Mouse (Mus musculus) left cerebral cortex, postnatal 4 days (tissue): ENCODE results near the gene Lypd8. TPM values are rescaled to one million over a fixed set of nuclear protein-coding genes. Genes with fewer than 3 reads are reported as not detected.
A peak's percentile ranks its signal among the peaks of the same experiment; 100 is the strongest.

Experiments
- DNase-seq: peaks from one replicate; pipeline ENCODE4 v3.0.0-alpha.2; 2022
- intact Hi-C: fragments of 180-260 bp; cut with DNase I; formaldehyde crosslinking; loops from one replicate; pipeline ENCODE4 v1.15.1; 2025
- total RNA-seq, 2 experiments: library from RNA; stranded (reverse); gene quantifications; 2 replicates each; pipeline ENCODE4 v1.2.3; 2021

Lypd8 gene
- total RNA-seq, 2 experiments from 2014 or later: not detected

GRCm38 (mm10) chr11:58382471-58382870, 3.6 kb downstream of the Lypd8 start:
- DNase-seq: no peak
- intact Hi-C loops: no loop called here

GRCm38 (mm10) chr11:58399985-58400645, 21.3 kb downstream of the Lypd8 start:
- intact Hi-C loops: no loop called here
- DNase-seq: no peak

GRCm38 (mm10) chr11:58400655-58401054, 21.8 kb downstream of the Lypd8 start:
- intact Hi-C loops: no loop called here
- no peak for DNase-seq

GRCm38 (mm10) chr11:58408066-58408465, 29.2 kb downstream of the Lypd8 start:
- intact Hi-C loops: no loop called here
- peak; percentile 7 for DNase-seq

GRCm38 (mm10) chr11:58418336-58418735, 39.5 kb downstream of the Lypd8 start:
- DNase-seq: no peak
- intact Hi-C loops: no loop called here

GRCm38 (mm10) chr11:58420815-58421214, 42.0 kb downstream of the Lypd8 start, which contains the start of gene 1810065E05Rik:
Gene 1810065E05Rik (plus strand): TSS chr11:58421111.
- no peak for DNase-seq
- intact Hi-C loops: no loop called here

GRCm38 (mm10) chr11:58432259-58432658, 53.4 kb downstream of the Lypd8 start, which contains the start of gene Gm12253:
Gene Gm12253 (plus strand): TSS chr11:58432559.
- intact Hi-C loops: no loop called here
- no peak for DNase-seq

GRCm38 (mm10) chr11:58437866-58438265, 59.0 kb downstream of the Lypd8 start:
- no peak for DNase-seq
- intact Hi-C loops: no loop called here

Other genes starting within 250 kb of the Lypd8 start
- 10 to 100 TPM; 21.3 to 22.0 TPM for gene Gemin5, start 210.5 kb upstream of the Lypd8 start, total RNA-seq
- gene Mrpl22, start 207.4 kb upstream of the Lypd8 start, total RNA-seq: 10 to 100 TPM; 37.6 to 37.9 TPM
- gene Igtp, start 179.5 kb upstream of the Lypd8 start, total RNA-seq: under 1 TPM; 0.66 to 0.79 TPM
- gene Irgm2, start 179.4 kb upstream of the Lypd8 start, total RNA-seq: 1 to 10 TPM in 1 of 2 experiments, under 1 TPM in 1; 0.79 to 1.2 TPM
- not detected for gene 4930438A08Rik, start 104.2 kb upstream of the Lypd8 start, total RNA-seq
- gene Zfp692, start 72.0 kb upstream of the Lypd8 start, total RNA-seq: 10 to 100 TPM; 30.4 to 32.2 TPM
- 10 to 100 TPM; 43.5 TPM for gene Zfp672, start 48.7 kb upstream of the Lypd8 start, total RNA-seq
- 10 to 100 TPM; 44.2 to 48.8 TPM for gene Sh3bp5l, start 48.3 kb upstream of the Lypd8 start, total RNA-seq
- gene 1810065E05Rik, start 42.1 kb downstream of the Lypd8 start, total RNA-seq: not detected
- gene Gm12253, start 53.5 kb downstream of the Lypd8 start, total RNA-seq: not detected
- gene Lypd9, start 73.9 kb downstream of the Lypd8 start, total RNA-seq: not detected
- not detected for gene Olfr30, start 83.2 kb downstream of the Lypd8 start, total RNA-seq
- gene Olfr332, start 113.5 kb downstream of the Lypd8 start, total RNA-seq: not detected
- not detected for gene Olfr331, start 123.5 kb downstream of the Lypd8 start, total RNA-seq
- gene Olfr330, start 155.8 kb downstream of the Lypd8 start, total RNA-seq: not detected
- not detected for gene Olfr329-ps, start 167.4 kb downstream of the Lypd8 start, total RNA-seq
- gene Olfr328, start 176.6 kb downstream of the Lypd8 start, total RNA-seq: under 1 TPM; 0.12 to 0.34 TPM
- not detected for gene Olfr224, start 191.5 kb downstream of the Lypd8 start, total RNA-seq
- not detected for gene Olfr325, start 198.7 kb downstream of the Lypd8 start, total RNA-seq
- gene Olfr324, start 216.1 kb downstream of the Lypd8 start, total RNA-seq: not detected
- gene 2210407C18Rik, start 237.0 kb downstream of the Lypd8 start, total RNA-seq: not detected